Mouse (Mus musculus) ES-Bruce4 (cell line): Measurements from ENCODE around the gene Gm572.

Source experiments
- CTCF ChIP-seq: IDR thresholded peaks from one replicate; pipeline ENCODE4 v1.8.1; 2011; ENCODE audit warnings: low read depth, low read length
- EP300 ChIP-seq: IDR thresholded peaks from 2 replicates; pipeline ENCODE4 v1.6.1; 2011; ENCODE audit warnings: low read depth, low read length; ENCODE audit not compliant: insufficient read depth
- POLR2A ChIP-seq: IDR thresholded peaks from one replicate; pipeline ENCODE4 v1.8.1; 2011; ENCODE audit warnings: low read length; ENCODE audit not compliant: insufficient read depth

DNA sequence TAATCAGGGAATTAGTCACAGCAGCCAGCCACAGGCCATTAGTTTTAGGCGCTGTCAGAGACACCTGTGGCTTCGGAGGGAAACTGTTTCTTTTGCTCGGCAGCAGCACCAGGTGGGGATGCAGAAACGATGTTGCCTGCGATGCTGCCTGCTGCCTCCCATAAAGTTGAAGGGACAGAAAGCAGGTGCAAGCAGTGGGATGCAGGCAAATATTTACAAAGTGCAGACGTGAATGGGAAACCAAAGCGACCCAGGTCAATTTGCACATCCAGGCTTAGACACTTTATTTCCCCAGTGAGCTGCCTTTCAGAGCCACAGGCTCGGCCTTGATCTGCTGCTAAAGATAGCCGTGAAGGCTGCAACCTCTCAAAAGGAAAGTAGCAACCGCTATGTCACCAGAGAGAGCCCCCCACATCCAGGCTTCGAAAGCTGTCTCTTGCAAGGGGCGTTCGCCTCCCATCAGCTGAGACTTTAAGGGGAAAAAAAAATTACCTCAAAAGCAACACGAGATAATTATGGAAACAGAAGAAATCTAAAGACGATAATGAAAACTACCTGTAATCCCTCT lies 13.7 kb downstream of the Gm572 start:
- TF ChIP-seq CTCF: no peak
- no peak for TF ChIP-seq POLR2A
- no peak for TF ChIP-seq EP300
